Mouse (Mus musculus): ENCODE measurements around the gene Srf.

GRCm38 (mm10) chr17:46525579-46526307, 30.2 kb downstream of the Srf start:
- TF ChIP-seq ZC3H11A (IDR thresholded peaks at IDR 0.05; ENCODE audit: borderline replicate concordance, low read depth, low read length) (peak; percentile 72; the same call in 1 of the 2 replicates), MAFK (IDR thresholded peaks at IDR 0.05; ENCODE audit: insufficient read depth, low read depth, low read length) (no peak), ZNF384 (IDR thresholded peaks at IDR 0.05; ENCODE audit: low read depth, low read length) (no peak)

Measured in ES-E14 (cell line).